Mouse (Mus musculus): Measurements from ENCODE around the gene Gpr156. TPM values are rescaled to one million over a fixed set of nuclear protein-coding genes. Genes with fewer than 3 reads are reported as not detected.

Gpr156 gene
- polyA plus RNA-seq, 1 experiment = not detected

GRCm38 (mm10) chr16:37879750-37880419 lies 36.4 kb upstream of the Gpr156 start:
- Histone ChIP-seq H3K4me1 (ENCODE audit: control insufficient read depth, insufficient read depth, low read length) (peaks cover 29% of the 10 kb centered on the region), H3K27ac (ENCODE audit: insufficient read depth, low read depth, low read length) (no peak overlapping the region), H3K4me3 (ENCODE audit: insufficient read depth, low read length) (no peak overlapping the region)
- TF ChIP-seq POLR2A (IDR thresholded peaks at IDR 0.05; ENCODE audit: borderline replicate concordance, low read depth, low read length) = no peak
- TF ChIP-seq CTCF (IDR thresholded peaks at IDR 0.05; ENCODE audit: low read depth, low read length) = no peak

- Histone ChIP-seq H3K27ac (ENCODE audit: insufficient read depth, low read depth, low read length) (no peak overlapping the region), H3K4me1 (ENCODE audit: control insufficient read depth, insufficient read depth, low read length) (peaks cover 28% of the 10 kb centered on the region), H3K4me3 (ENCODE audit: insufficient read depth, low read length) (no peak overlapping the region)
- TF ChIP-seq POLR2A (IDR thresholded peaks at IDR 0.05; ENCODE audit: borderline replicate concordance, low read depth, low read length) = no peak
- TF ChIP-seq CTCF (IDR thresholded peaks at IDR 0.05; ENCODE audit: low read depth, low read length) = no peak
These were observed 35.1 kb upstream of the Gpr156 start for GRCm38 (mm10) chr16:37881168-37881567.

GRCm38 (mm10) chr16:37888986-37889385 lies 27.3 kb upstream of the Gpr156 start:
- TF ChIP-seq CTCF (IDR thresholded peaks at IDR 0.05; ENCODE audit: low read depth, low read length) (no peak), POLR2A (IDR thresholded peaks at IDR 0.05; ENCODE audit: borderline replicate concordance, low read depth, low read length) (no peak)
- H3K27ac ChIP-seq (ENCODE audit: insufficient read depth, low read depth, low read length) = no peak overlapping the region
- H3K4me3 ChIP-seq (ENCODE audit: insufficient read depth, low read length) = no peak overlapping the region
- H3K4me1 ChIP-seq (ENCODE audit: control insufficient read depth, insufficient read depth, low read length) = no peaks in the 10 kb centered on the region; the same call in 1 of the 2 replicates

GRCm38 (mm10) chr16:37892667-37893066 lies 23.6 kb upstream of the Gpr156 start:
- no peak for TF ChIP-seq CTCF (IDR thresholded peaks at IDR 0.05; ENCODE audit: low read depth, low read length)
- TF ChIP-seq POLR2A (IDR thresholded peaks at IDR 0.05; ENCODE audit: borderline replicate concordance, low read depth, low read length) = no peak
- Histone ChIP-seq H3K4me1 (ENCODE audit: control insufficient read depth, insufficient read depth, low read length) (no peaks in the 10 kb centered on the region; the same call in 1 of the 2 replicates), H3K27ac (ENCODE audit: insufficient read depth, low read depth, low read length) (no peak overlapping the region), H3K4me3 (ENCODE audit: insufficient read depth, low read length) (no peak overlapping the region)

DNA sequence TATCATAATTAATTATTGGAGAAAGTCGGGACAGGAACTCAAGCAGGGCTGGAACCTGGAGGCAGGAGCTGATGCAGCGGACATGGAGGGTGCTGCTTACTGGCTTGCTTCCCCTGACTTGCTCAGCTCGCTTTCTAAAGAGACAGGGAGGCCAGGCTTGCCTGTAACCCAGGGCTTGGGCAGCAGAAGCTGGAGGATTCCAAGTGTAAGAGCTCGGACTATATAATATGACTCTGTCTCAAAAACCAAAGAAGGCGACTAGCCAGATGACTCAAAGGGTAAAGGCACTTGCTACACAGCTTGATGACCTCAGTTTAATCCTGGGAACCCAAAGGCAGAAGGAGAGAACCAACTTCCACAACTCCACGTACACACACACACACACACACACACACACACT lies 22.9 kb upstream of the Gpr156 start:
- H3K27ac ChIP-seq (ENCODE audit: insufficient read depth, low read depth, low read length) = no peak overlapping the region
- no peak for TF ChIP-seq CTCF (IDR thresholded peaks at IDR 0.05; ENCODE audit: low read depth, low read length)
- TF ChIP-seq POLR2A (IDR thresholded peaks at IDR 0.05; ENCODE audit: borderline replicate concordance, low read depth, low read length) = no peak
- no peak overlapping the region for H3K4me3 ChIP-seq (ENCODE audit: insufficient read depth, low read length)
- no peaks in the 10 kb centered on the region; the same call in 1 of the 2 replicates for H3K4me1 ChIP-seq (ENCODE audit: control insufficient read depth, insufficient read depth, low read length)

- no peak overlapping the region for H3K27ac ChIP-seq (ENCODE audit: insufficient read depth, low read depth, low read length)
- H3K4me3 ChIP-seq (ENCODE audit: insufficient read depth, low read length) = no peak overlapping the region
- H3K4me1 ChIP-seq (ENCODE audit: control insufficient read depth, insufficient read depth, low read length) = no peaks in the 10 kb centered on the region; the same call in 1 of the 2 replicates
- TF ChIP-seq POLR2A (IDR thresholded peaks at IDR 0.05; ENCODE audit: borderline replicate concordance, low read depth, low read length) = no peak
- TF ChIP-seq CTCF (IDR thresholded peaks at IDR 0.05; ENCODE audit: low read depth, low read length) = no peak
These were observed 22.4 kb upstream of the Gpr156 start for GRCm38 (mm10) chr16:37893942-37894341.

GRCm38 (mm10) chr16:37898790-37899189 lies 17.5 kb upstream of the Gpr156 start:
- Histone ChIP-seq H3K4me1 (ENCODE audit: control insufficient read depth, insufficient read depth, low read length) (no peaks in the 10 kb centered on the region), H3K4me3 (ENCODE audit: insufficient read depth, low read length) (no peak overlapping the region), H3K27ac (ENCODE audit: insufficient read depth, low read depth, low read length) (no peak overlapping the region)
- TF ChIP-seq CTCF (IDR thresholded peaks at IDR 0.05; ENCODE audit: low read depth, low read length) (no peak), POLR2A (IDR thresholded peaks at IDR 0.05; ENCODE audit: borderline replicate concordance, low read depth, low read length) (no peak)

DNA sequence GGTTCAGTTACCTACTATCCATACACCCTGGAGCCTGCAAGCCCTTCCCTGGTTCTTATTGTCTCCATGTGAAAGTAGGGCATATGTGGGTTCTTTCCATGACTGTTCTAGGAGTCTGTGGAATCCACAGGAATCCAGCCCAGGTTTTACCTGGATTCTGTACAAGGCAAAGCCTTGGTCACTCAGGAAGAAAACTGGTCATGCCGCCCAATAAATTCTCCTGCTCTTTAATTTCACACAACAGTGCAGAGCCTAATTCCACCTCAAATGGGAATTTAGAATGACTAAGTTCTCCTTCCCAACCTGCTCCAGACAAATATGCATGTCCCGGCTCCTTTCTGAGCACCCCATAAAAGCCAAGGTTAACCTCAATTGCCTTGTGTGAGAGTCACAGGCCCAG lies 16.9 kb upstream of the Gpr156 start:
- Histone ChIP-seq H3K4me3 (ENCODE audit: insufficient read depth, low read length) (no peak overlapping the region), H3K27ac (ENCODE audit: insufficient read depth, low read depth, low read length) (no peak overlapping the region), H3K4me1 (ENCODE audit: control insufficient read depth, insufficient read depth, low read length) (no peaks in the 10 kb centered on the region)
- TF ChIP-seq CTCF (IDR thresholded peaks at IDR 0.05; ENCODE audit: low read depth, low read length) (no peak), POLR2A (IDR thresholded peaks at IDR 0.05; ENCODE audit: borderline replicate concordance, low read depth, low read length) (no peak)

DNA sequence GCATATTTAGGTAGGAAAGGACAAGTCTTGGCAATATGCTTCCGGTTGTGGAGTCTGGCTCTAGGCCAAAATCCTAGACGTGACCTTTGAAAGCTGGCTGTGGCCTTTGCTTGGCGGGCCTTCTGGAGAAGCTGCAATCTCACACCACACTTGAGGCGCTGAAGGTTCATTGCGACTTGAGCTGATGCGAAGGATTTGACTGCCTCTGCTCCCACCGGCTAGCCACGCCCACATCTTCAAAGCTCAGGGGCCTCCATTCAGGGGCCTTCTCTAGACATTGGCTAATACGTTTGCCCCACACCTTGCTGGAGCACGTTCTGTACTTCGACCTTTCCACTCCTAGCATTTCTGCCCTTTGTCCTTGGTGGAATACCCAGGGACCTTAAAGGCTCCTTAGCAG lies 15.0 kb upstream of the Gpr156 start:
- Histone ChIP-seq H3K4me1 (ENCODE audit: control insufficient read depth, insufficient read depth, low read length) (no peaks in the 10 kb centered on the region), H3K27ac (ENCODE audit: insufficient read depth, low read depth, low read length) (no peak overlapping the region), H3K4me3 (ENCODE audit: insufficient read depth, low read length) (no peak overlapping the region)
- TF ChIP-seq POLR2A (IDR thresholded peaks at IDR 0.05; ENCODE audit: borderline replicate concordance, low read depth, low read length) (no peak), CTCF (IDR thresholded peaks at IDR 0.05; ENCODE audit: low read depth, low read length) (no peak)

- Histone ChIP-seq H3K4me1 (ENCODE audit: control insufficient read depth, insufficient read depth, low read length) (no peaks in the 10 kb centered on the region), H3K27ac (ENCODE audit: insufficient read depth, low read depth, low read length) (no peak overlapping the region), H3K4me3 (ENCODE audit: insufficient read depth, low read length) (no peak overlapping the region)
- TF ChIP-seq POLR2A (IDR thresholded peaks at IDR 0.05; ENCODE audit: borderline replicate concordance, low read depth, low read length) = no peak
- TF ChIP-seq CTCF (IDR thresholded peaks at IDR 0.05; ENCODE audit: low read depth, low read length) = no peak
These were observed 9.8 kb upstream of the Gpr156 start for GRCm38 (mm10) chr16:37906456-37906855.
